Mouse (Mus musculus): ENCODE measurements around the gene Defa28. TPM values are rescaled to one million over a fixed set of nuclear protein-coding genes. Genes with fewer than 3 reads are reported as not detected.

The Defa28 gene
- total RNA-seq (2023; ENCODE audit: inconsistent age): not detected in 4 replicates

GRCm38 (mm10) chr8:21582706-21583105 is at the start of gene Defa28:
Gene Defa28 (plus strand): TSS chr8:21583006.

GRCm38 (mm10) chr8:21565086-21565485 is 17.7 kb upstream of the Defa28 start, which contains the start of gene Defa37:
Gene Defa37 (plus strand): TSS chr8:21565386.

GRCm38 (mm10) chr8:21594408-21594807 is 11.6 kb downstream of the Defa28 start, which contains the start of gene Gm7861:
Gene Gm7861 (minus strand): TSS chr8:21594508.

GRCm38 (mm10) chr8:21617883-21618282 is 35.1 kb downstream of the Defa28 start, which contains the start of gene Defa26:
Gene Defa26 (plus strand): TSS chr8:21618183.

Other genes with a start within 250 kb of the Defa28 start
- not detected in 4 replicates for gene Defa2, start 204.5 kb upstream of the Defa28 start, total RNA-seq (2023; ENCODE audit: inconsistent age)
- gene Defa33, start 191.2 kb upstream of the Defa28 start, total RNA-seq (2023; ENCODE audit: inconsistent age): not detected in 4 replicates
- not detected in 4 replicates for gene Defa36, start 155.6 kb upstream of the Defa28 start, total RNA-seq (2023; ENCODE audit: inconsistent age)
- gene Gm7849, start 126.4 kb upstream of the Defa28 start, total RNA-seq (2023; ENCODE audit: inconsistent age): not detected in 4 replicates
- gene Defa20, start 73.7 kb upstream of the Defa28 start, total RNA-seq (2023; ENCODE audit: inconsistent age): not detected in 4 replicates
- gene Defa32, start 54.0 kb upstream of the Defa28 start, total RNA-seq (2023; ENCODE audit: inconsistent age): not detected in 4 replicates
- gene Defa37, start 17.6 kb upstream of the Defa28 start, total RNA-seq (2023; ENCODE audit: inconsistent age): not detected in 4 replicates
- not detected in 4 replicates for gene Gm7861, start 11.5 kb downstream of the Defa28 start, total RNA-seq (2023; ENCODE audit: inconsistent age)
- not detected in 4 replicates for gene Defa26, start 35.2 kb downstream of the Defa28 start, total RNA-seq (2023; ENCODE audit: inconsistent age)
- gene Defa17, start 72.8 kb downstream of the Defa28 start, total RNA-seq (2023; ENCODE audit: inconsistent age): not detected in 4 replicates
- not detected in 4 replicates for gene Defa34, start 82.8 kb downstream of the Defa28 start, total RNA-seq (2023; ENCODE audit: inconsistent age)
- not detected in 4 replicates for gene AY761184, start 120.6 kb downstream of the Defa28 start, total RNA-seq (2023; ENCODE audit: inconsistent age)
- gene Defa24, start 151.5 kb downstream of the Defa28 start, total RNA-seq (2023; ENCODE audit: inconsistent age): not detected in 4 replicates
- gene Defb50, start 240.5 kb downstream of the Defa28 start, total RNA-seq (2023; ENCODE audit: inconsistent age): not detected in 4 replicates

Measured in B cell, adult (primary cell).